Mouse (Mus musculus): ENCODE measurements at regions not wholly inside any gene's neighbourhood (a gene's known extent, or its start where the extent isn't known, plus 50 kb on each side); places are given as distances from the start of the nearest gene placed in this dataset.

- DNase-seq (ENCODE audit: low spot score in 2 of 2) = no peak
These were observed 55.0 kb upstream of the Uqcrfs1 start for GRCm38 (mm10) chr13:30600194-30600593.

DNA sequence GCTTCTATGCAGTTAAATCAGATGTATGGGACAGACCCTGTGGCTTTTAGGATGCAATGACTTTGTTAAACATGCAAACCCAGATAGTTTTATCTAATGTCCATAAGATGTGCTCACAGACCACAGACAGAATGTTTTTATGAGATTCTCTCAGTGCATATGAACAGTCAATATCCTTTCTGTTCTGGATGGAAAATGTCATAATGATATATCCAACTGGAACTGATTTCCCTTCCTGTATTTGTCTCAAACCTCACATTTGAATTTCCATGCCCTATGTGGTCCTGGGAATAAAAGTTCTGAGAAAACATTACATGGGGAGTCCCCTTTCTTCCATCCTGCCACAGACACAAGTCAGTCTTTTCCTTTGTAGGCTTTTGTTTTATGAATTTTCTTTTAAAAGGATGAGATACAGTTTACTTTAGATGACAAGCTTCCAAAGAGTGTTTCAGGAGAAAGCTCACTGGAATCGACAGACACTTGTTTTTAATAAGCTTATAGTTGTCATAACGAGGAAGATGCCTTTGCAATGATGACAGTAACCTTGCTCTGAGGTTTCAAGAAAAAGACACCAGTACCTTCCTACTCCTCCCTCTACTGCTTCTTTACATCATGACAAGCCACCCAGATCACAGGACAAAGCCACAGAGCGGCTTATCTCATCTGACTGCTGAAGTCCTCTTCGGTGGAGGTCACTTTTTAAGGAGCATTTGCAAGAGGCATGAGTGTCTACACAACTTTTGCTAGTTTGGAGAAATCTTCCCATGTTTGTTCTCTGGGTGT lies 55.7 kb upstream of the Uqcrfs1 start:
- no peak for DNase-seq (ENCODE audit: low spot score in 2 of 2)

DNA sequence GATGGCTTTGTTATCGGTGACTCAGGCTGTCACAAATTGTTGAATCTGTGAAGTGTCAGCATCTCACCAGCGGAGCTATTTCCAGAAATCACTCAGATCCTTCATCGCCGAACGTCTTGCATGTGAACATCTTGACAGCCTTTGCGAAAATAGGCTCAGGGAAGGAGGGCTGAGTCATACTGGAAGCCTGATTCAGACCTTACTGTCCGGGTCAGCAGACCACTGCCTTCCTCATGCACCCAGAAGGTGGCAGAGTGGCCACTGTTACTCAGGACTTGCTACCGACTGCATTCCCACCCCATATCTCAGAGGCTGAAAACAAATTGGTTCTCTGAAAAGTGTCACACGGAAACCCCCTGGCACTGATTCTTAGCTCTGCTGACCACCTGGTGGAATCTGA lies 55.9 kb upstream of the Dusp22 start:
- DNase-seq (ENCODE audit: low spot score in 2 of 2) = peak; percentile 15 to 26

DNA sequence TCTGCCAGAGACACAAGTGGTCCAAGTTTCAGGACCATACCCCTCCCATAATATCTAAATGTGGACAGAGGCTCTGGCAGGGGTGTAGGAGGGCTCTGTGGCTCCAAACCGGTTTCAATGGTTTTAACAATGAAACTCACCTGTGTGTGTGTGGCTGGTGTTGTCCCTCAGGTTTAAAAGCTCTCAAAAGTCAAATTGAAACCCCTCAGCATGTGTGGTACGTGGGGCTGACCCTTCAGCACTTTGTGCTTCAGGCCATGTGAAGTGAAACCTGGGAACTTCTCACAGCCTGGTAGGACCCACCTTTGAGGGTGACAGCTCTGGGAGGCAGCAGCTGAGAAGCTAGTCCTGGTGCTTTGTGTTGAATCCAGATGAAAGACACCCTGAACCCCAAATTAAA lies 52.5 kb upstream of the Dusp22 start:
- no peak for DNase-seq (ENCODE audit: low spot score in 2 of 2)

DNA sequence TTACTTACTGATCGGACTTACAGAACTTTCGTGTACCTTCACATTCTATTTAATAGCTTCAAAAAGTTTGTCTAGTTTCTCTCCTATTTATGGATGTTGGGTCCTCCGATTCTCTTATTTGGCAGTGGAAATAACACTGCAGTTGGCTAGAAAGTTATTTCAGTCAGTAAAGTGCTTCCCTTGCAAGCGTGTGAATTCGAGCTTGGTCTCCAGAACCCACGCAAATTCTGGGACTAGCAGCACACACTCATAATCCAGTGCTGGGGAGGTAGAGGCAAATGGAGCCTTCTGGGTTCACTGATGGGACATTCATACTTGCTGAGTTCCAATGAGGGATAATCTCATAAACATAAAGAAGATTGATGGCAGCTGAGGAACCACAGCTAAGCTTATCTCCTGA lies 51.9 kb upstream of the Dusp22 start:
- peak in 1 of 2 experiments; percentile 60 for DNase-seq (ENCODE audit: low spot score in 2 of 2)

DNA sequence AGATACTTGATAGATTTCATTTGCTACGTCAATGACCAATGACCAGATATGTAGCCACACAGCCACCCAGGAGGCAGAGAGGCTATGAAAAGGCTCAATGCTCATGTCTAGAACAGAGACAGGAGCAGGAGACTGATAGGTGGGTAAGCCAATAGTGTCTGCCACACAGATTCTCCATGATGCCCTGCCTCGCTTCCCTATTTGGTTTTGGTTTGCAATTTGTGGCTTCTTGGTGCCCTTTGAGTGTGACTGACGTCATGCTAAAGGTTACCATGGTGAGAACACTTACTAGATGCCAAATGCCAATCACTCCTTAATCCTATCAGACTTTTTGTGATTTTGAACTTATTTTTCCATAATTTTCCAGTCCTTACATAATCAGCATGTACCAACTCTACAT lies 50.0 kb upstream of the Dusp22 start:
- DNase-seq (ENCODE audit: low spot score in 2 of 2) = no peak

Measured in layer of hippocampus, postnatal 14 days (tissue).